Mouse (Mus musculus) hindbrain, postnatal 0 days (tissue): ENCODE results near the gene Lsm12. TPM values are rescaled to one million over a fixed set of nuclear protein-coding genes. Genes with fewer than 3 reads are reported as not detected.
A peak's percentile ranks its signal among the peaks of the same experiment; 100 is the strongest.

Experiments
- ATAC-seq: fragments of 200-750 bp; cut with Nextera tagmentation; 2 replicates; pipeline ENCODE4 v1.8.0; 2017; ENCODE audit warnings: mild to moderate bottlenecking, moderate TSS enrichment, moderate library complexity
- DNase-seq: peaks from one replicate; pipeline ENCODE4 v3.0.0-alpha.2; 2015; ENCODE audit warnings: low spot score
- H3K27ac ChIP-seq: fragments of 300-500 bp; sonication (generic); 2 replicates; pipeline ENCODE4 v1.5.1; 2014; ENCODE audit warnings: mild to moderate bottlenecking
- H3K27me3 ChIP-seq: fragments of 300-500 bp; sonication (generic); 2 replicates; pipeline ENCODE4 v1.6.1; 2014; ENCODE audit warnings: low read length, mixed read lengths; ENCODE audit not compliant: insufficient read depth
- H3K36me3 ChIP-seq: fragments of 300-500 bp; sonication (generic); 2 replicates; pipeline ENCODE4 v1.6.1; 2014; ENCODE audit warnings: low read length, mixed read lengths; ENCODE audit not compliant: insufficient read depth
- H3K4me1 ChIP-seq: fragments of 300-500 bp; sonication (generic); 2 replicates; pipeline ENCODE4 v1.6.1; 2014; ENCODE audit warnings: antibody characterized with exemption, low read length, mixed read lengths; ENCODE audit not compliant: insufficient read depth
- H3K4me2 ChIP-seq: fragments of 300-500 bp; sonication (generic); 2 replicates; pipeline ENCODE4 v1.6.1; 2014; ENCODE audit warnings: low read depth, mild to moderate bottlenecking, low read length, moderate library complexity, mixed read lengths
- H3K4me3 ChIP-seq: fragments of 300-500 bp; sonication (generic); 2 replicates; pipeline ENCODE4 v1.5.1; 2014; ENCODE audit warnings: low read length
- H3K9ac ChIP-seq: fragments of 300-500 bp; sonication (generic); replicated peaks from 2 replicates; pipeline ENCODE4 v1.6.1; 2014; ENCODE audit warnings: mild to moderate bottlenecking, low read length, moderate library complexity, mixed read lengths
- H3K9me3 ChIP-seq: fragments of 300-500 bp; sonication (generic); 2 replicates; pipeline ENCODE4 v1.6.1; 2016; ENCODE audit warnings: low read length, mixed read lengths
- CTCF ChIP-seq: IDR thresholded peaks from 2 replicates; pipeline ENCODE4 v1.5.1; 2016; ENCODE audit warnings: antibody characterized with exemption, control low read depth, low read depth
- WGBS: fragments of 180-500 bp; shearing (Covaris S2); extraction: QIAGEN DNeasy Blood & Tissue Kit; methylation state at CpG from one replicate; pipeline ENCODE4 v1.1.7; 2014; 5-methylcytosine and 5-hydroxymethylcytosine counted together
- polyA plus RNA-seq: library from polyadenylated mRNA; unstranded; fragments of >200 nt; fragmentation: Nextera tagmentation; extraction: Ambion mirVana; gene quantifications from 2 replicates; pipeline ENCODE4 v1.2.1, GENCODE M21; 2015
- total RNA-seq: library from RNA; depleted of rRNA; stranded (reverse); fragments of >200 nt; gene quantifications from 2 replicates; pipeline ENCODE4 v1.2.3, GENCODE M21; 2014

The Lsm12 gene
- total and polyA plus RNA-seq, 2 experiments from 2014 or later, result 65.7 to 153 TPM

DNA sequence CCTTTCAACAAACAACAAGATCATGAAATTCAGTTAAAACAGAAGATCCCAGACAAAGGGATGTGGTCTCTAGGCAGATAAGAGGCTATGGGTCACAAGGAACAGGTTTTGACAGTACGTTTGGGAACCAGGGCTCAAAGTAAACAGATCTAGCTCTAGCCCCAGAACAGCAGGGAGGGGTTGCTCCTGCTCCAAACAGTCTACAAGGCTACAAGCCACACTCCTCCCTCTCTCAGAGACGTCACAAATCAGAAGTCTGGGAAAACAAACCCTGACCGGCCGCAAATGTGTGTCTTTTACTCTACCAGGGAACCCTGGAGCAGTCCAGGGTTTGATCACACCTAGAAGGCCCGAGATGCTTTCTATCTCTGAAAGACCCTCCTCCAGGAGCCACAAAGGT, 25.9 kb upstream of the Lsm12 start:
- no peak overlapping the region for H3K27ac ChIP-seq
- no peak for TF ChIP-seq CTCF
- ATAC-seq (no peak), DNase-seq (no peak)
- H3K9ac ChIP-seq, result no peak overlapping the region
- no peaks in the 10 kb centered on the region for H3K27me3 ChIP-seq
- no peaks in the 10 kb centered on the region for H3K9me3 ChIP-seq
- no peak overlapping the region for H3K4me3 ChIP-seq
- peaks cover 28% of the 10 kb centered on the region for H3K4me1 ChIP-seq
- H3K4me2 ChIP-seq, result no peak overlapping the region
- peaks cover 7% of the 10 kb centered on the region for H3K36me3 ChIP-seq
- WGBS, result 72% methylated on average over 5 of the region's 5 CpGs

- H3K4me3 ChIP-seq, result no peak overlapping the region
- no peak for ATAC-seq
- no peak for DNase-seq
- no peak for TF ChIP-seq CTCF
- no peaks in the 10 kb centered on the region for H3K9me3 ChIP-seq
- H3K4me2 ChIP-seq, result no peak overlapping the region
- no peaks in the 10 kb centered on the region for H3K27me3 ChIP-seq
- peaks cover 8% of the 10 kb centered on the region for H3K36me3 ChIP-seq
- no peak overlapping the region for H3K27ac ChIP-seq
- H3K4me1 ChIP-seq, result peaks cover 20% of the 10 kb centered on the region
- no peak overlapping the region for H3K9ac ChIP-seq
- WGBS, result 69% methylated on average over 3 of the region's 3 CpGs
Observed at GRCm38 (mm10) chr11:102210185-102210584, 25.1 kb upstream of the Lsm12 start.

DNA sequence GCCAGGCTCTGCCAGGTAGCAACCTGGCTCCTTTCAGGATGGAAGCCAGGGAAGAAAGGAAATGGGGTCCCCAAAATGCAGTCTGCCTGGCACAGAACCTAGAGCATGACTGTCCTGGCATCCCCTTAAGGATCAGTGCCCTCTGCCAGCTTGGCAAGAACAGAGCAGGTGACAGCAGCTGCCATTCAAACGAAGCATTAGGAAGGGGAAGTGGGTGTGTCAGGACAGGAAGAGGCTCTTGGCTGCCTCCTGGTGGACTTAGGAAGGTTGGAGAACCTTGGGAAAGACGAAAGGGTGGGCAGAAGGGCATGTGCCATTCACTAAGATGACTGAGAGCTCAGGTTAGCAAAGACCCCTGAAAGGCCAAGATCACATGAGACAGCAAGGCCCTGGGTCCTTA, 24.6 kb upstream of the Lsm12 start:
- H3K4me1 ChIP-seq, result peaks cover 17% of the 10 kb centered on the region
- 16% methylated on average over 2 of the region's 2 CpGs for WGBS
- ATAC-seq, result 0 out of 2 replicates have a peak, but pooled peaks have one; percentile 27
- no peak overlapping the region for H3K9ac ChIP-seq
- H3K27ac ChIP-seq, result 0 out of 2 replicates have a peak overlapping the region, but pooled peaks have one; percentile 32
- no peaks in the 10 kb centered on the region for H3K9me3 ChIP-seq
- no peaks in the 10 kb centered on the region for H3K27me3 ChIP-seq
- peak; percentile 78 for TF ChIP-seq CTCF
- no peak overlapping the region for H3K4me3 ChIP-seq
- H3K36me3 ChIP-seq, result peaks cover 10% of the 10 kb centered on the region
- DNase-seq, result peak; percentile 70
- no peak overlapping the region for H3K4me2 ChIP-seq

GRCm38 (mm10) chr11:102208846-102209245, 23.8 kb upstream of the Lsm12 start:
- Histone ChIP-seq H3K4me1 (peaks cover 10% of the 10 kb centered on the region), H3K36me3 (peaks cover 18% of the 10 kb centered on the region), H3K27me3 (no peaks in the 10 kb centered on the region), H3K9ac (no peak overlapping the region), H3K4me3 (no peak overlapping the region), H3K9me3 (no peaks in the 10 kb centered on the region), H3K27ac (peak overlapping the region; percentile 32; the same call in 1 of the 2 replicates), H3K4me2 (no peak overlapping the region)
- no peak for DNase-seq
- peak; percentile 3; the same call in 1 of the 2 replicates for ATAC-seq
- no peak for TF ChIP-seq CTCF
- WGBS, result 29% methylated on average over 3 of the region's 4 CpGs

DNA sequence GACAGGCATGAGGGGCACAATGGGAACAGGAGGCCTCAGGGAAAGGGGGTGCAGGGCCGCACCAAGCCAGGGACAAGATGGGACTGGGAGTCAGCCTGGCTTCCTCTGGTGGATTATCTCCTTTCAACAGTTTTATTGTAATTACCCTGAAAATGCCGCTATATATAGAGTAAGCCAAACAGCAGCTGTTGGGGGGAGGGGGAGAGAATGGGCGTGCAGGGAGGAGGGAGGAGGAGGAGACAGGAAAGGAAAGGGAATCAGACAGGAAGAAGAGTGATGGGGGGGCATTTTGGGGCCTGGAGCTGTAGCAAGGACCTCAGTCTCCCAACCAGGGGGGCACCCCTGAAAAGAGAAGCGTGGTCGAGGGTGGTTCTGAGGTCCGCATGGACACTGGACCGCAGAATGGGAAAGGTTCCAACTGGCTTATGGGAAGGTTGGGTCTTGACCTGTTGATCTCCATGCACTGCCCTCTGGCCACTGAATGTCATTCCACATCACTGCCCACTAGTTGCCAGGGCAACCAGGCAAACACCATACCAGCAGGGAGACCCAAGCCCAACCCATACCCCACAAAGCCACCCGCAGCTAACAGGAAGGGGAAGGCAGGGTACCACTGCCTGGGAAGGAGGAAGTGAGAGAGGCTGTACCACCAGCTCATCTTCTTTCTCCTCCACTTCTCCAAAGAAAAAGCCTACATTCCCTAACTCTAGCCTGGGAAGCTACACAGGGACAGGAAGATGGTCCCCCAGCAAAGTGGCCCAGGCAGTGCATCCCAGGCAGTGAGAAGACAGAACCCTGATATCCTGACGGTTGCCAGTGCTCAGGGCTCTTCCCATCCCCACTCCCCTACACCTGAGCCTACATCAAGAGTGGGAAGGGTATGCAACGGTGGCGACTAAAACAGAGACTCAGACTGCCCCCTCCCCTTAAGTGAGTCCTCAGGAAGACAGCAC, 23.0 kb upstream of the Lsm12 start:
- Histone ChIP-seq H3K27ac (peak overlapping the region; percentile 46; the same call in 1 of the 2 replicates), H3K27me3 (no peaks in the 10 kb centered on the region), H3K9me3 (no peaks in the 10 kb centered on the region), H3K36me3 (peaks cover 23% of the 10 kb centered on the region), H3K4me1 (peaks cover 10% of the 10 kb centered on the region), H3K4me3 (no peak overlapping the region), H3K4me2 (no peak overlapping the region), H3K9ac (no peak overlapping the region)
- peak; percentile 33; the same call in 1 of the 2 replicates for ATAC-seq
- WGBS, result 22% methylated on average over 11 of the region's 11 CpGs
- TF ChIP-seq CTCF, result no peak
- peak; percentile 43 for DNase-seq

GRCm38 (mm10) chr11:102206481-102206880, 21.4 kb upstream of the Lsm12 start:
- H3K4me1 ChIP-seq, result peaks cover 10% of the 10 kb centered on the region
- peaks cover 26% of the 10 kb centered on the region for H3K36me3 ChIP-seq
- DNase-seq (no peak), ATAC-seq (no peak)
- TF ChIP-seq CTCF, result no peak
- no peak overlapping the region for H3K4me3 ChIP-seq
- no peaks in the 10 kb centered on the region for H3K27me3 ChIP-seq
- no peaks in the 10 kb centered on the region for H3K9me3 ChIP-seq
- no peak overlapping the region for H3K27ac ChIP-seq
- H3K4me2 ChIP-seq, result no peak overlapping the region
- no peak overlapping the region for H3K9ac ChIP-seq
- 66% methylated on average over 23 of the region's 30 CpGs for WGBS

DNA sequence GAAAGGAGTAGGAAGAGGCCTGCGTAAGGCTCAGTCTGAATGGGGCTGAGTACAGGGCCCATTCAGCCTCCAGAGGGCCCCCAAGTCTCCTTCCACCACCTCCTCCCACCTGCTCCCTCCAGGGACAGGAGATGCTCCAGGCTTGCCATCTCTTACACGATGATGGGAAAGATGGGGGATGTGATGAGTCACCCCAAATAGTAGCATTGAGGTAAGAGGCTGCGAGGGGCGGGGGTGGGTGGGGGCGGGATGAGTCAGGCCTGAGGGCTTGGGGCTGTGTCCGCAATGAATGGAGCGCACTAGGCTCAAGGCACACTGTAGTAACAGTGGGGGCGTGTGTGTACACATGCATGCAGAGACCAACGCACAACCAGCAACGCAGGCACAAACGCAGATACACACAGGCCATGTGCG, 16.3 kb upstream of the Lsm12 start:
- ATAC-seq (no peak), DNase-seq (no peak)
- H3K27ac ChIP-seq, result no peak overlapping the region
- peaks cover 65% of the 10 kb centered on the region for H3K36me3 ChIP-seq
- TF ChIP-seq CTCF, result peak; percentile 31
- no peaks in the 10 kb centered on the region for H3K27me3 ChIP-seq
- 73% methylated on average over 12 of the region's 12 CpGs for WGBS
- no peak overlapping the region for H3K4me2 ChIP-seq
- no peak overlapping the region for H3K4me3 ChIP-seq
- H3K9me3 ChIP-seq, result no peaks in the 10 kb centered on the region
- H3K4me1 ChIP-seq, result no peaks in the 10 kb centered on the region
- no peak overlapping the region for H3K9ac ChIP-seq
